Mouse (Mus musculus): ENCODE results near the gene 1700024G13Rik. TPM values are rescaled to one million over a fixed set of nuclear protein-coding genes. Genes with fewer than 3 reads are reported as not detected.
"Not testable (repeated sequence)": the region's sequence is repeated elsewhere in the genome, so short reads cannot be mapped to it uniquely, and the experiment has no call there.

1700024G13Rik gene
- 0.38 and 0.54 TPM in 2 replicates for polyA plus RNA-seq (2012; rRNA removed)

DNA sequence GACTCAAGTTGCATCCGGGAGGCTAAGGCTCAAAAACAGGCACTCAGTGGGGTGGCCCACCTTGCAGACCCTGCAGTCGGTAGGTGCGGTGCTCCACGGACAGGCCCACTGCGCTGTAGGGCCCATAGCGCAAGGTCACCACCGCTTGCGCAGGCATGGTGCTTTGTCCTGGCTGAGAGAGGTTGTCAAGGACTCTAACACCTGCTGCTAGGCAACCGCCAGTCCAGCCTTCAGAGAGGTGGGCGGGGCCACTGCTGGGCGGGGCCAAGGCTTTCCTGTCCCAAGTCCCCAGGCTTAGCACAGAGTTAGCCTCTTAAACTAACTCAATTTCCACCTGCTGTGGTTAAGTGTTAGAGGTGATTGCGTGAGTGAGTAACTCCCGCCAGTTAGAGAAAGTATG lies at the start of gene 1700024G13Rik:
Gene 1700024G13Rik, minus strand, starts transcription at position 196 of the 400 bp plus-strand sequence.
- Histone ChIP-seq H3K4me3 (ENCODE audit: insufficient read depth, low read length) (no peak within 1 kb of the TSS), H3K4me1 (ENCODE audit: control insufficient read depth, insufficient read depth, low read length) (no peaks in the 10 kb centered on the region), H3K27ac (ENCODE audit: insufficient read depth, low read length) (no peak within 1 kb of the TSS)
- no peak for TF ChIP-seq CTCF (IDR thresholded peaks at IDR 0.05; ENCODE audit: extremely low read depth, insufficient read depth, low read length)
- no peak for TF ChIP-seq POLR2A (IDR thresholded peaks at IDR 0.05; ENCODE audit: extremely low read depth, insufficient read depth, low read length)

DNA sequence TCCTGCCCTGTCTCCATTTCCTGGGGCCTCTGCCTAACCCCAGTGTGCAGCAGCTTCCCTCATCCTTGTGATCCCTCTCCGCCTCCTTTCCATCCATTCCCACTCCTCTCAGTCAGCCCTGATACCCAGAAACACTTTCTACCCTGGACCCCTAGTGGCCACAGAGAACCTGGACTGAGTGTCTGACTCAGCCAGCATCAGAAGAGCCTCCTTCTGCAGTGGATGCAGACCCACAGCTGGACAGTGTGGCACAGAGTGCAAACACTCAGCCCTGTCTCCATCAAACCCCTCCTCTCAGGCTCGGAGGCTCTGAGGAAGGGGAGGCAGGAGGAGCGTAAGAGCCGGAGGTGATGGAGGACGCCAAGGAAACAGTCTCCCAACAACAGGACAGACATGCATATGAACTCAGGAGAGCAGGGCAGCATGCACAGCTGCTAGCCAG lies 49.2 kb upstream of the 1700024G13Rik start:
- no peak overlapping the region for H3K4me3 ChIP-seq (ENCODE audit: insufficient read depth, low read length)
- TF ChIP-seq CTCF (IDR thresholded peaks at IDR 0.05; ENCODE audit: extremely low read depth, insufficient read depth, low read length) (no peak), POLR2A (IDR thresholded peaks at IDR 0.05; ENCODE audit: extremely low read depth, insufficient read depth, low read length) (no peak)
- no peaks in the 10 kb centered on the region for H3K4me1 ChIP-seq (ENCODE audit: control insufficient read depth, insufficient read depth, low read length)
- no peak overlapping the region for H3K27ac ChIP-seq (ENCODE audit: insufficient read depth, low read length)

DNA sequence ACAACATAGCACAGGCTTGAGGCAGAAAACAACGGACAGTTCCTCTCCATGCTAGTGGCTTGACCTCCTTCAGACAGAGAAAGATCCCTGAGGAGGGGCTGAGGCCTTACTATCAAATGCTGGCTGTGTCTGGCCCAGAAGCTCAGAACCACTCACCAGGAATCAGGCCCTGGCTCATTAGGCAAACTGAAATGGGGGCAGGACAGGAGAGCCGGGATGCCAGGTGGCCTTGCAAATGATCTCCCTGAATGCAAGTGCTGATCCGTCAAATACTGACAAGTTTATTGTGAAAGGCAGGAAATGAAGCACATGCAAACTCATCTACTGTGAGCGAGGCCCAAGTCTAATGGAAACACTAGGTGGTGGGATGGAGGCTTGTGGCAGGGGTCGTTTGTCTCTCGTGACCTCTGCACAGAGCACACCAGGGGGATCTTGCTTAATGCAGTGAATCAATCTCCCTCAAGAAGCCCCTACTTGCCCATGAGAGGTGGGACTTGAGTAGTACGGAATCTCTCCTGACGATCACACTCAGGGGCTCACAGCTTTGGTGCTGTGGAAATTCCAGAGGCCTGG lies 40.9 kb upstream of the 1700024G13Rik start:
- no peak overlapping the region for H3K4me3 ChIP-seq (ENCODE audit: insufficient read depth, low read length)
- H3K27ac ChIP-seq (ENCODE audit: insufficient read depth, low read length) = no peak overlapping the region
- no peak for TF ChIP-seq POLR2A (IDR thresholded peaks at IDR 0.05; ENCODE audit: extremely low read depth, insufficient read depth, low read length)
- TF ChIP-seq CTCF (IDR thresholded peaks at IDR 0.05; ENCODE audit: extremely low read depth, insufficient read depth, low read length) = no peak
- no peaks in the 10 kb centered on the region for H3K4me1 ChIP-seq (ENCODE audit: control insufficient read depth, insufficient read depth, low read length)

DNA sequence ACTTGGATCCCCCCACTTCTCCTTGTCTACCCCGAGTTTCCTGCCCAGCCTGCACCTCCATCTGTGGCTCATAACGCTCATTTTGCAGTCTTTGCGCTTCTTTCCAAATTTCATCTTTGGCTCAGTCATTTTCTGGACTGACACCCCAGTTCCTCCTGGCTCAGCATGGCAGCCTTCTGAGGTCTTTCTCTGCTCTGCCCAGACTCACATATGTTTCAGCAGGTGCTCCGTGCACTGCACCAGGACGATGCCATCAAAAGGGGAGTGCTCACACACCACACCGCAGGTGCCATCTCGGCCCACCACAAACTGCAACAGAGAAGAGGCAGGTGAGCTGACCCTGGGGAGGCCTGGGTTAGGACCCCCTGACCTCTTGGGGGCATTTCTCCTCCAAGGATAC lies 35.8 kb upstream of the 1700024G13Rik start:
- Histone ChIP-seq H3K27ac (ENCODE audit: insufficient read depth, low read length) (no peak overlapping the region), H3K4me3 (ENCODE audit: insufficient read depth, low read length) (no peak overlapping the region), H3K4me1 (ENCODE audit: control insufficient read depth, insufficient read depth, low read length) (no peaks in the 10 kb centered on the region)
- TF ChIP-seq POLR2A (IDR thresholded peaks at IDR 0.05; ENCODE audit: extremely low read depth, insufficient read depth, low read length) (no peak), CTCF (IDR thresholded peaks at IDR 0.05; ENCODE audit: extremely low read depth, insufficient read depth, low read length) (no peak)

DNA sequence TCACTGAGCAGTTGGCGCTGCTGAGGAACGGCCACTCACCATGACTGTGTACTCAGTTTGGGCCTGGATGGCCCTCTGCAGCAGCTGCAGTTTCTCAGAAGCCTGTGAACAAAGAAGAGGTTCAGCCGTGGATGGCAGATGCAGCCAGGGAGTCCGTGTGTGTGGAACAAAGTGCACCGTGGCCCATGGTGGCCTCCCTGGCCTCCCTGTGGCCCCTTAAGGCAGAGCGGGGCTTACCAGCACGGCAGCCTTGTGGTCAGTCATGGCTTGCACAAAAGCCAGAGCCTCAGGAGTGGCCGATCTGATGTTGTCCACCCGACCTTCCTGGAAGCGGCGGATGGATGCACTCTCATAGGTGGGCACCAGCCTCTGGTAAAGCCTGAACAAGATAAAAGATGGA lies 30.6 kb upstream of the 1700024G13Rik start:
- Histone ChIP-seq H3K4me3 (ENCODE audit: insufficient read depth, low read length) (no peak overlapping the region), H3K27ac (ENCODE audit: insufficient read depth, low read length) (no peak overlapping the region)
- no peak for TF ChIP-seq CTCF (IDR thresholded peaks at IDR 0.05; ENCODE audit: extremely low read depth, insufficient read depth, low read length)
- no peak for TF ChIP-seq POLR2A (IDR thresholded peaks at IDR 0.05; ENCODE audit: extremely low read depth, insufficient read depth, low read length)

DNA sequence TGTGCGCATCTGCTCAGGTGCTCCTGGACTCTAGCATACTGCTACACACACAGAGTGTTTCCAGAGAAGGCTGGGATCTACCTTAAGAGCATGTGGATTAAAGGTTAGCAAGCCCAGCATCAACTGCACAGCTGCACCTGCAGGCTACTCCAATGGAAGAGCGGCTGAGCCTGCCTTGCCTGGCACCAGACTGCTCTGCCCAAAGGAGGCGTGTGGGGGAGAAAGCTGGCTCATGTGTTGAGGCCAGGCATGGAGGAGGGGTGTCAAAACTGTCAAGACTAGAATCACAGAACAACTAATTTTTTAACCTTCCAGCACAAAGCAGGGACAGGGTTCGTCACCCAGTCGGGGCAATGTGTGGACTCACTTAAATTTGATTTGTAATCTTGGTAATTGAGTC lies 23.9 kb upstream of the 1700024G13Rik start:
- Histone ChIP-seq H3K27ac (ENCODE audit: insufficient read depth, low read length) (no peak overlapping the region), H3K4me3 (ENCODE audit: insufficient read depth, low read length) (no peak overlapping the region), H3K4me1 (ENCODE audit: control insufficient read depth, insufficient read depth, low read length) (0 out of 2 replicates have a peak, but pooled peaks cover 3% of the 10 kb centered on the region)
- TF ChIP-seq CTCF (IDR thresholded peaks at IDR 0.05; ENCODE audit: extremely low read depth, insufficient read depth, low read length) = no peak
- TF ChIP-seq POLR2A (IDR thresholded peaks at IDR 0.05; ENCODE audit: extremely low read depth, insufficient read depth, low read length) = no peak

More for the DNA sequence above, 30.6 kb upstream of the 1700024G13Rik start:
- no peaks in the 10 kb centered on the region for H3K4me1 ChIP-seq (ENCODE audit: control insufficient read depth, insufficient read depth, low read length)

DNA sequence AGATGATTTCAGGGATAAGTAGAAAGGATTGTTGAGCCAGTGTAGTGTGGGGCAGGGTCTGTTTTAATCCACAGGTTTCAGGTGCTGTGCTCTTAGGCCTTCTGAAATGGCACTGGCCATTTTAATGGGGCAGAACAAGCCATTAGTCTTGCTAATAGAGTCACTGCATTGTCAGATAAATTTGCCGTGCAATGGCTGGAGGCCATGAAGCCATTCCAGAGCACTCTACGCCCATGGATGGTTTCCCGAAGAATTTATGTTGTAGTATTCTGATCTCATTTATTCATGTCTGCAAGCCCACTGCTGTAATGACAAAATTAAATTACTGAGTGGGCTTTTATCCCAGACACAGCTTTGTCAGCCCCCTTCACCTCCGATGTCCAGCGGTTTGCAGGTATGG lies 21.9 kb upstream of the 1700024G13Rik start:
- no peak overlapping the region for H3K4me3 ChIP-seq (ENCODE audit: insufficient read depth, low read length)
- H3K27ac ChIP-seq (ENCODE audit: insufficient read depth, low read length) = no peak overlapping the region
- no peak for TF ChIP-seq POLR2A (IDR thresholded peaks at IDR 0.05; ENCODE audit: extremely low read depth, insufficient read depth, low read length)
- no peak for TF ChIP-seq CTCF (IDR thresholded peaks at IDR 0.05; ENCODE audit: extremely low read depth, insufficient read depth, low read length)
- H3K4me1 ChIP-seq (ENCODE audit: control insufficient read depth, insufficient read depth, low read length) = 0 out of 2 replicates have a peak, but pooled peaks cover 3% of the 10 kb centered on the region

DNA sequence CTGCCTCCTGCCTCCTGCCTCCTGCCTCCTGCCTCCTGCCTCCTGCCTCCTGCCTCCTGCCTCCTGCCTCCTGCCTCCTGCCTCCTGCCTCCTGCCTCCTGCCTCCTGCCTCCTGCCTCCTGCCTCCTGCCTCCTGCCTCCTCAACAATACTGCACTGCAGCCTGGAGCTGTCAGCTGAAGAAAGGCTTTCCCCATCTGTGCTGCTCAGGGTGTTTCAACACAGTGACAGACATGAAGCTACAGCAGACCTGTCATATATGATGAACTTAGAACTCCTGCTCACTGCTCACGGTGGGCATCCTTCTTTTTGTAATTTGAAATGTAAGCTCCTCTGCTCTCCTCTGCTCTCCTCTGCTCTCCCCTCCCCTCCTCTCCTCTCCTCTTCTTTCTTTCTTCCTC lies 17.2 kb upstream of the 1700024G13Rik start:
- not testable (repeated sequence) for H3K4me3 ChIP-seq (ENCODE audit: insufficient read depth, low read length); H3K27ac ChIP-seq (ENCODE audit: insufficient read depth, low read length)

DNA sequence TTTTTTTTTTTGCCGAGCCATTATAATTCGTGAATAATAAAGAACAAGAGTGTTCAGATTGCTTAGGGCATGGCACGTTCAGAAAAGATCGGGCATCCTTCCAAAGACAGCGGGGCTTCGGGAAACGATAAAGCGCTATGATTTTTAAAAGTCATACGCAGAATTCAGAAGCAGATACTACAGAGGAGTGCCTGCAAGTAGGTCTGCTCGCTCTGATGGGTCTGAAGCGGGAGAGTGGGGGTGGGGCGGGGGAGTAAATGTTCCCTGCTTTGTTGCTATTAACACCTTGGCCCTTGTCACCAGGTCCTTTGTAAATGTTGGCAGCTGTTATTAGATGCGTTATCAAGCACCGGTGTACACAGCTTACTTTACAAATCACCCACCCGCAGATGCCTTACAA lies 6.6 kb downstream of the 1700024G13Rik start:
- TF ChIP-seq POLR2A (IDR thresholded peaks at IDR 0.05; ENCODE audit: extremely low read depth, insufficient read depth, low read length) (no peak), CTCF (IDR thresholded peaks at IDR 0.05; ENCODE audit: extremely low read depth, insufficient read depth, low read length) (no peak)
- H3K27ac ChIP-seq (ENCODE audit: insufficient read depth, low read length) = no peak overlapping the region
- H3K4me1 ChIP-seq (ENCODE audit: control insufficient read depth, insufficient read depth, low read length) = no peaks in the 10 kb centered on the region
- H3K4me3 ChIP-seq (ENCODE audit: insufficient read depth, low read length) = no peak overlapping the region

More for the DNA sequence above, 17.2 kb upstream of the 1700024G13Rik start:
- not testable (repeated sequence) for H3K4me1 ChIP-seq (ENCODE audit: control insufficient read depth, insufficient read depth, low read length)

DNA sequence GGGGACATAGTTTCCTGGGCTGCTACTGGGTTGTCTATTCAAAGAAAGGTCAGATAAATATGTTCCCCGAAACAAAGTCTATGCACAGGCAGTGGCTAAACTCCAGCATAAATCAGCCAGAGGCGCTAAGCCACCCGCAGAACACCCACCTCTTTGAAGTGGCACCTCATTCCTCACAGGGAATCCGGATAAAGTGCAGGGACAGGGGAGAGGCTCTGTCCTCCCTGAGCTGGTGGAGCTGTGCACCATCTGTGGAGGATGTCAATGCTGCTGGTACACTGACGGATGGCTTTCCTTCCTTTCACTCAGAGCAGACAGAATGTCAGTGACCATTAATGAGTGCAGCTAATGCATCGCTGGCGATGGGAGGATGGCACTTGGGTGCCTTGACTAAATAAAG lies 7.1 kb downstream of the 1700024G13Rik start:
- TF ChIP-seq CTCF (IDR thresholded peaks at IDR 0.05; ENCODE audit: extremely low read depth, insufficient read depth, low read length) (no peak), POLR2A (IDR thresholded peaks at IDR 0.05; ENCODE audit: extremely low read depth, insufficient read depth, low read length) (no peak)
- Histone ChIP-seq H3K4me1 (ENCODE audit: control insufficient read depth, insufficient read depth, low read length) (no peaks in the 10 kb centered on the region), H3K4me3 (ENCODE audit: insufficient read depth, low read length) (no peak overlapping the region), H3K27ac (ENCODE audit: insufficient read depth, low read length) (no peak overlapping the region)

Measured in cortical plate, adult 2 months (tissue).